ENCODE assay signal across 17 mouse cellular contexts in genomic region chr11:115954712-115955111, GRCm38 (mm10). TPM values are rescaled to one million over a fixed set of nuclear protein-coding genes. Genes with fewer than 3 reads are reported as not detected.
DNase-seq lines count a peak whose midpoint lies in the region; ATAC-seq and TF ChIP-seq lines count a peak whose summit lies in the region.
"Had no signal": no experiment of that assay in that cellular context is flagged by ENCODE, and none has a peak within 500 bp of the region (broad histone marks: within the 10 kb centered on the region; RNA-seq: fewer than 3 reads in every experiment).

No protein-coding gene starts in this region.

- no peak for TF ChIP-seq POLR2A in embryonic fibroblast, embryonic 13.5 days (IDR thresholded peaks at IDR 0.05; ENCODE audit: low read depth, low read length)
- TF ChIP-seq POLR2A in small intestine, adult 2 months (IDR thresholded peaks at IDR 0.05; ENCODE audit: low read depth, low read length), result no peak; the same call in 1 of the 2 replicates

- H3K9me3 ChIP-seq in forebrain, embryonic 15.5 days, result no peaks in the 10 kb centered on the region
- H3K9me3 ChIP-seq in forebrain, embryonic 16.5 days (ENCODE audit: control insufficient read depth, low read length), result no peaks in the 10 kb centered on the region
- H3K9me3 ChIP-seq: heart, embryonic 15.5 days; limb, embryonic 13.5 days; midbrain, embryonic 12.5 days had no signal

- H3K4me3 ChIP-seq in forebrain, embryonic 15.5 days, result no peak overlapping the region
- H3K4me3 ChIP-seq in forebrain, embryonic 16.5 days (replicated peaks; ENCODE audit: low read length), result no peak overlapping the region
- H3K4me3 ChIP-seq in embryonic fibroblast, embryonic 13.5 days (ENCODE audit: insufficient read depth, low read length), result no peak overlapping the region
- no peak overlapping the region for H3K4me3 ChIP-seq in small intestine, adult 2 months (ENCODE audit: low read depth, low read length)
- H3K4me3 ChIP-seq: heart, embryonic 15.5 days; limb, embryonic 13.5 days; midbrain, embryonic 12.5 days had no signal

- DNase-seq in lung, postnatal 36 days, result peak; percentile 25
- no peak for DNase-seq in lung, postnatal 25 days (ENCODE audit: low spot score)
- no peak for DNase-seq in adrenal gland, postnatal 36 days
- no peak for DNase-seq in kidney, postnatal 4 days
- DNase-seq: cerebellum, adult 11 months; lung, adult 2 months; thymus, adult 18-20 months had no signal

- 86% methylated on average over 5 of the region's 5 CpGs for WGBS in forebrain, embryonic 15.5 days
- 82% methylated on average over 5 of the region's 5 CpGs for WGBS in forebrain, embryonic 16.5 days
- 32% methylated on average over 5 of the region's 5 CpGs for WGBS in small intestine, adult 2 months

- no peak overlapping the region for H3K9ac ChIP-seq in forebrain, embryonic 15.5 days (replicated peaks)
- H3K9ac ChIP-seq in forebrain, embryonic 16.5 days (replicated peaks; ENCODE audit: low read depth, low read length), result no peak overlapping the region
- H3K9ac ChIP-seq: heart, embryonic 15.5 days; limb, embryonic 13.5 days; midbrain, embryonic 12.5 days had no signal

- H3K27me3 ChIP-seq in forebrain, embryonic 15.5 days, result no peaks in the 10 kb centered on the region
- no peaks in the 10 kb centered on the region for H3K27me3 ChIP-seq in forebrain, embryonic 16.5 days (replicated peaks; ENCODE audit: control insufficient read depth, insufficient read depth, low read length)
- H3K27me3 ChIP-seq in small intestine, adult 2 months (ENCODE audit: control insufficient read depth, insufficient read depth, low read length), result no peaks in the 10 kb centered on the region
- H3K27me3 ChIP-seq: heart, embryonic 15.5 days; limb, embryonic 13.5 days; Patski had no signal

- H3K27ac ChIP-seq in forebrain, embryonic 15.5 days (replicated peaks), result 0 out of 2 replicates have a peak overlapping the region, but pooled peaks have one; percentile 21
- H3K27ac ChIP-seq in forebrain, embryonic 16.5 days (ENCODE audit: low read length), result no peak overlapping the region
- H3K27ac ChIP-seq in embryonic fibroblast, embryonic 13.5 days (ENCODE audit: insufficient read depth, low read length), result peak overlapping the region; percentile 47
- peak overlapping the region; percentile 99 for H3K27ac ChIP-seq in small intestine, adult 2 months (ENCODE audit: insufficient read depth, low read depth, low read length)
- H3K27ac ChIP-seq: limb, embryonic 13.5 days; midbrain, embryonic 12.5 days had no signal

- peaks cover 10% of the 10 kb centered on the region for H3K4me1 ChIP-seq in forebrain, embryonic 15.5 days
- H3K4me1 ChIP-seq in forebrain, embryonic 16.5 days (replicated peaks; ENCODE audit: control insufficient read depth, insufficient read depth, low read length), result peaks cover 6% of the 10 kb centered on the region; the same call in 1 of the 2 replicates
- peaks cover 20% of the 10 kb centered on the region; the same call in 1 of the 2 replicates for H3K4me1 ChIP-seq in embryonic fibroblast, embryonic 13.5 days (ENCODE audit: control insufficient read depth, insufficient read depth, low read length)
- peaks cover 29% of the 10 kb centered on the region for H3K4me1 ChIP-seq in small intestine, adult 2 months (ENCODE audit: control insufficient read depth, insufficient read depth, insufficient read length, low read length)

- no peak for TF ChIP-seq CTCF in embryonic fibroblast, embryonic 13.5 days (IDR thresholded peaks at IDR 0.05; ENCODE audit: borderline replicate concordance, insufficient read depth, low read length)
- TF ChIP-seq CTCF in small intestine, adult 2 months (IDR thresholded peaks at IDR 0.05; ENCODE audit: extremely low read depth, insufficient read length, insufficient replicate concordance, low read depth, low read length), result peak; percentile 32; the same call in 1 of the 2 replicates

- no peak for ATAC-seq in forebrain, embryonic 15.5 days (replicated peaks)
- no peak for ATAC-seq in forebrain, embryonic 16.5 days
- ATAC-seq: Patski had no signal

- peaks cover 51% of the 10 kb centered on the region for H3K36me3 ChIP-seq in forebrain, embryonic 15.5 days
- peaks cover 12% of the 10 kb centered on the region for H3K36me3 ChIP-seq in forebrain, embryonic 16.5 days (ENCODE audit: control insufficient read depth, insufficient read depth)
- H3K36me3 ChIP-seq in small intestine, adult 2 months (ENCODE audit: control insufficient read depth, insufficient read depth, low read length), result peaks cover 30% of the 10 kb centered on the region

- no peak overlapping the region for H3K4me2 ChIP-seq in forebrain, embryonic 15.5 days (replicated peaks)
- H3K4me2 ChIP-seq in forebrain, embryonic 16.5 days (ENCODE audit: low read length), result no peak overlapping the region
- H3K4me2 ChIP-seq: heart, embryonic 15.5 days; limb, embryonic 13.5 days; midbrain, embryonic 12.5 days had no signal

RNA-seq across cellular contexts. Expression of gene Itgb4, which starts 19.8 kb away (rescaled TPM):
- 0.52 and 0.69 TPM in 2 replicates for polyA plus RNA-seq in forebrain, embryonic 15.5 days (2015; fragmentation: Nextera tagmentation; extraction: Ambion mirVana)
- polyA plus RNA-seq in forebrain, embryonic 16.5 days (2015; fragmentation: Nextera tagmentation; extraction: Ambion mirVana), result 0.67 and 0.80 TPM in 2 replicates
- polyA plus RNA-seq in embryonic fibroblast, embryonic 13.5 days (2011; ENCODE audit: insufficient read length, low read depth, missing spikeins), result 1.3 and 2.1 TPM in 2 replicates
- polyA plus RNA-seq in small intestine, adult 2 months (2012; rRNA removed), result 53.2 and 133 TPM in 2 replicates
- total RNA-seq in adrenal gland, postnatal 36 days (2021), result 1 to 10 TPM; 2.3 to 3.1 TPM

RNA-seq across cellular contexts. Expression of gene Recql5, which starts 21.4 kb away (rescaled TPM):
- 24.6 and 29.2 TPM in 2 replicates for polyA plus RNA-seq in forebrain, embryonic 15.5 days (2015; fragmentation: Nextera tagmentation; extraction: Ambion mirVana)
- polyA plus RNA-seq in forebrain, embryonic 16.5 days (2015; fragmentation: Nextera tagmentation; extraction: Ambion mirVana), result 25.6 and 26.0 TPM in 2 replicates
- 11.3 and 15.8 TPM in 2 replicates for polyA plus RNA-seq in embryonic fibroblast, embryonic 13.5 days (2011; ENCODE audit: insufficient read length, low read depth, missing spikeins)
- polyA plus RNA-seq in small intestine, adult 2 months (2012; rRNA removed), result 5.8 and 9.2 TPM in 2 replicates
- total RNA-seq in adrenal gland, postnatal 36 days (2021), result 10 to 100 TPM; 20.5 to 24.8 TPM

RNA-seq across cellular contexts. Expression of gene Sap30bp, which starts 21.6 kb away (rescaled TPM):
- polyA plus RNA-seq in forebrain, embryonic 15.5 days (2015; fragmentation: Nextera tagmentation; extraction: Ambion mirVana), result 53.3 and 53.6 TPM in 2 replicates
- 56.2 and 60.7 TPM in 2 replicates for polyA plus RNA-seq in forebrain, embryonic 16.5 days (2015; fragmentation: Nextera tagmentation; extraction: Ambion mirVana)
- 45.2 and 50.0 TPM in 2 replicates for polyA plus RNA-seq in embryonic fibroblast, embryonic 13.5 days (2011; ENCODE audit: insufficient read length, low read depth, missing spikeins)
- polyA plus RNA-seq in small intestine, adult 2 months (2012; rRNA removed), result 15.2 and 27.1 TPM in 2 replicates
- 10 to 100 TPM; 40.8 to 42.5 TPM for total RNA-seq in adrenal gland, postnatal 36 days (2021)

RNA-seq across cellular contexts. Expression of gene Smim6, which starts 42.9 kb away (rescaled TPM):
- 0.94 and 1.1 TPM in 2 replicates for polyA plus RNA-seq in forebrain, embryonic 15.5 days (2015; fragmentation: Nextera tagmentation; extraction: Ambion mirVana)
- polyA plus RNA-seq in forebrain, embryonic 16.5 days (2015; fragmentation: Nextera tagmentation; extraction: Ambion mirVana), result 0.93 and 0.95 TPM in 2 replicates
- polyA plus RNA-seq in embryonic fibroblast, embryonic 13.5 days (2011; ENCODE audit: insufficient read length, low read depth, missing spikeins), result not detected in 2 replicates
- 8.8 and 9.7 TPM in 2 replicates for polyA plus RNA-seq in small intestine, adult 2 months (2012; rRNA removed)
- total RNA-seq in adrenal gland, postnatal 36 days (2021), result not detected
- total RNA-seq: gastrocnemius, postnatal 36 days; layer of hippocampus, postnatal 25 days had no signal

RNA-seq across cellular contexts. Expression of gene Smim5, which starts 54.9 kb away (rescaled TPM):
- 1.2 and 2.5 TPM in 2 replicates for polyA plus RNA-seq in forebrain, embryonic 15.5 days (2015; fragmentation: Nextera tagmentation; extraction: Ambion mirVana)
- polyA plus RNA-seq in forebrain, embryonic 16.5 days (2015; fragmentation: Nextera tagmentation; extraction: Ambion mirVana), result 1.2 and 1.8 TPM in 2 replicates
- not detected in 2 replicates for polyA plus RNA-seq in embryonic fibroblast, embryonic 13.5 days (2011; ENCODE audit: insufficient read length, low read depth, missing spikeins)
- 0.72 and 2.2 TPM in 2 replicates for polyA plus RNA-seq in small intestine, adult 2 months (2012; rRNA removed)
- total RNA-seq in adrenal gland, postnatal 36 days (2021), result under 1 TPM in 1 of 2 experiments, not detected in 1; 0.26 TPM

Comparison
In these comparisons a context has a peak if more than half of its experiments do, and no peak if none do; other contexts are left out.
1. RNA of gene Itgb4, which starts 19.8 kb away (polyA plus RNA-seq): 53.2 to 133 TPM in small intestine, adult 2 months; 1.3 to 2.1 TPM in embryonic fibroblast, embryonic 13.5 days, 0.52 to 0.69 TPM in forebrain, embryonic 15.5 days and 0.67 to 0.80 TPM in forebrain, embryonic 16.5 days; every median in the first group is over 10 times any median in the second.